Mouse (Mus musculus): ENCODE measurements around the gene Tfip11.
A peak's percentile ranks its signal among the peaks of the same experiment; 100 is the strongest.

The Tfip11 gene

GRCm38 (mm10) chr5:112323246-112323645, 2.9 kb upstream of the Tfip11 start:
- no peak for DNase-seq (ENCODE audit: low spot score)

GRCm38 (mm10) chr5:112324637-112325545, 1.3 kb upstream of the Tfip11 start:
- no peak for DNase-seq (ENCODE audit: low spot score)

- no peak for DNase-seq (ENCODE audit: low spot score)
These were observed 370 bp downstream of the Tfip11 start for GRCm38 (mm10) chr5:112326446-112327009.

- DNase-seq (ENCODE audit: low spot score), result no peak
These were observed 1.7 kb downstream of the Tfip11 start for GRCm38 (mm10) chr5:112327854-112328253.

- DNase-seq (ENCODE audit: low spot score), result no peak
These were observed 3.8 kb downstream of the Tfip11 start for GRCm38 (mm10) chr5:112329805-112330564.

- DNase-seq (ENCODE audit: low spot score), result no peak
These were observed 9.3 kb downstream of the Tfip11 start for GRCm38 (mm10) chr5:112335473-112335872.

GRCm38 (mm10) chr5:112337004-112337403, 10.8 kb downstream of the Tfip11 start:
- no peak for DNase-seq (ENCODE audit: low spot score)

GRCm38 (mm10) chr5:112339215-112339614, 13.1 kb downstream of the Tfip11 start:
- no peak for DNase-seq (ENCODE audit: low spot score)

GRCm38 (mm10) chr5:112342463-112343204, 16.5 kb downstream of the Tfip11 start, which contains the start of the genes Srrd and Hps4:
Gene Srrd (minus strand): TSS chr5:112343040.
Gene Hps4 (plus strand): TSS chr5:112343083.
- DNase-seq (ENCODE audit: low spot score), result peak; percentile 66

- no peak for DNase-seq (ENCODE audit: low spot score)
These were observed 17.0 kb downstream of the Tfip11 start for GRCm38 (mm10) chr5:112343205-112343595.

- no peak for DNase-seq (ENCODE audit: low spot score)
These were observed 18.2 kb downstream of the Tfip11 start for GRCm38 (mm10) chr5:112344092-112344960.

- no peak for DNase-seq (ENCODE audit: low spot score)
These were observed 20.2 kb downstream of the Tfip11 start for GRCm38 (mm10) chr5:112346211-112346965.

- no peak for DNase-seq (ENCODE audit: low spot score)
These were observed 23.0 kb downstream of the Tfip11 start for GRCm38 (mm10) chr5:112349169-112349568.

- no peak for DNase-seq (ENCODE audit: low spot score)
These were observed 29.3 kb downstream of the Tfip11 start for GRCm38 (mm10) chr5:112355493-112355892.

GRCm38 (mm10) chr5:112355910-112356309, 29.8 kb downstream of the Tfip11 start, which contains the start of gene Gm6583:
Gene Gm6583 (minus strand): TSS chr5:112356033.
- DNase-seq (ENCODE audit: low spot score), result no peak

- DNase-seq (ENCODE audit: low spot score), result no peak
These were observed 30.2 kb downstream of the Tfip11 start for GRCm38 (mm10) chr5:112356322-112356721.

GRCm38 (mm10) chr5:112359520-112359919, 33.4 kb downstream of the Tfip11 start:
- DNase-seq (ENCODE audit: low spot score), result no peak

- DNase-seq (ENCODE audit: low spot score), result no peak
These were observed 33.9 kb downstream of the Tfip11 start for GRCm38 (mm10) chr5:112360077-112360476.

- no peak for DNase-seq (ENCODE audit: low spot score)
These were observed 38.1 kb downstream of the Tfip11 start for GRCm38 (mm10) chr5:112364184-112364797.

GRCm38 (mm10) chr5:112366879-112367278, 40.7 kb downstream of the Tfip11 start:
- no peak for DNase-seq (ENCODE audit: low spot score)

All from urinary bladder, postnatal 10 days (tissue).